Mouse (Mus musculus) bone marrow macrophage, adult 2 months (primary cell): ENCODE results near the gene Nol7.

Experiments
- CTCF ChIP-seq: IDR thresholded peaks from 2 replicates; pipeline ENCODE4 v1.5.1; 2012; ENCODE audit warnings: low read depth, mild to moderate bottlenecking, low read length, moderate library complexity
- POLR2A ChIP-seq: IDR thresholded peaks from 2 replicates; pipeline ENCODE4 v1.6.1; 2012; ENCODE audit warnings: mild to moderate bottlenecking, low read depth, low read length, borderline replicate concordance

DNA sequence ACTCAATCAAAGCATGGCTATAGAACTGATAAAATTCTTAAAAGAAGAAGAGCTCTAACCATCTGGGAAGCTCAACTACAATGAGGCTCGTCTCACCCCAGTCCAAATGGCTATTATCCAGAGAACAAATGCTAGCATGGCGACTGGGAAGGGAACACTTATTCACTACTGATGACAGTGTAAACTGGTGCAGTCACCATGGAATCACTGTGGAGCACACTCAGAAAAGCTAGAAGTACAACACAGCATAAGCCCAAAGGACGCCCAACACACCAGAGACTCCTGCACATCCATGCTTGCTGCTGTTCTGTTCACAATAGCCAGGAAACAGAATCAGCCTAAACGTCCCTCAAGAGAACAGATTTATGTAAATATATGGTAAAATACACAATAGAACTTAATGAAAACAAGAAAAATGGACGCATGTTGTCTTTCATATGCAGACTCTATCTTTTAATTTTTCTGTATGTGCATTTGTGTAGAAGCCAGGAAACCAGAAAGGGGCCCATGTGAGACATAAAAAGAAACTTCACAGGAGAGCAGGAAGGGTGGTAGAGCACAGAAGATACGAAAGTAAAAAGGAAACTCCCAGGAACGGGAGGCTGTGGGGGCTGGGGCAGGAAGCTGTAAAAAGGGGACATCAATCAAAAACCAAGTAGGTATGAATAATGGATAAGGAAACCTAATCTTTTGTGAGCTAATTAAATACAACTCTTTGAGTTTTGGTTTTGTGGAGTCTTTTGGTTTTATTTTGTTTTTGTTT, 54.8 kb downstream of the Nol7 start:
- TF ChIP-seq CTCF (no peak), POLR2A (no peak)
